Mouse (Mus musculus) left cerebral cortex, adult 9 months (tissue): ENCODE results near the gene Ccm2.
"Not testable (repeated sequence)": the region's sequence is repeated elsewhere in the genome, so short reads cannot be mapped to it uniquely, and the experiment has no call there.

Experiments
- DNase-seq, 2 experiments: peaks; one replicate each; pipeline ENCODE4 v3.0.0; 2022; ENCODE audit warnings: low spot score in 2 of 2

The Ccm2 gene

DNA sequence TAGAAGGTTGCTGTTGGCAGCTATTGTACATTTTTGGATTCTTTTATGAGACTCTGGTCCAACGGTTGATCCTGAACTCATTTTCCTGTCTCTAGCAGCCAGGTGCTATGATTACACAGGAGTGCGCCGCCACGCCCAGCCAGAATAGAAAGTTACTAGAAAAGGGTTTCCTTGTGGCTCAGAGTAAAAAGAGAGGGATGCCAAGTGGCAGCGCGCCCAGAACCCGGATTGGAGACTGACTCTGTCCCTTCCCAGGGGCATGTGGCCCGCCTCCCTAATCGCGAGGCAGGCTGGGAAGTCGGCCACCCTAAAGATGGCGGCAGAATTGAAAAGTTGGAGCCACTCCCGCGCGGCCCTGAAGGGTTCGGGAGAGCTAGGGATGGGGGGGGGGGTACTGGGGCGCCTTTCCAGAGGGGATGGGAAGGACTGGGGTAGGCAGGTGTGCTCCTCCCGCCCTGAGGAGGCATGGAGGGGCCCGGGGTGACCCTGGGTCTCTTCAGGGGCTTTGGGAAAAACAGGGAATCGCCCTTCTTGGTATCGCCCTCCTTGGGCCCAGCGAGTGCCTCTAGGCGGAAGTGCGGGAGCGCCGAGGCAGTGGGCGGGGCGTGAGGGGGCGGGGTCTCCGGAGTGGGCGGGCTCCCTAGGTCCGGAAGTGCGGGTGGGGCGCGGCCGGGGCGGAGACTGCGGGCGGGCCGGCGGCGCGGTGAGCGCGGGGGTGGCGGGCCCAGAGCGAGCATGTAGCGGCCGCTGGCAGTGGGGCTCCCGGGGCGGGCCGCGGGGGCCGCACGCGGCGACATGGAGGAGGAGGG lies at the start of gene Ccm2:
TSS of gene Ccm2 (plus strand) at position 683 of the 809 bp plus-strand sequence.
- DNase-seq = peak; percentile 86 to 97

DNA sequence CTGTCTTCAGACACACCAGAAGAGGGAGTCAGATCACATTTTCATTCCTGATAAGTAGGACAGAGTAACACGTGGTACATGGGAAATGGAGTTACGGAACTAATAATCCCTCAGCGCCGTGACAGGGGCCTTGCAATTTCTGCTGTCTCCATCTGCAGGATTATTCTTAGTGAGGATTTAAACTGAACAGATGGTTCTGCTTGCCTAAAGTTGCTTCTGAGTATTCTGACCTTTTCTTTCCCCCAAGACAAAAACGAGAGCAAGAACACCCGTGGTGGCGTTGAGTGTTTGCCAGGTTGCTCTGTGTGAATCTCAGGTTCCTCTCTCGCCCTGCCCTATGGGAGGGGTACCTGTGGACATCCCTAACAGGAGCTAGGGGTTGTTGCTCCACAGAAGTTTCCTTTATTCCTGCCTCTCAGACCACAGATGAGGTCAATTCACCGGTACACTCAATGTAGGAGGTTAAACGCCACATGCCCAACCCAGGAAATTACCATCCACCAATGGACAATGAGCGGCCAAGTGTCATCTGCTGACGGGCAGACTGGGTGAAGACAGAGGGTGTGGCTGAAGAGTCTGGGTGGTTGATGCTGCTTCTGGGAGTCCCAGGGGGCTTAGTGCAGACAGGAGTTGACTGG lies 49.3 kb upstream of the Ccm2 start:
- no peak for DNase-seq

DNA sequence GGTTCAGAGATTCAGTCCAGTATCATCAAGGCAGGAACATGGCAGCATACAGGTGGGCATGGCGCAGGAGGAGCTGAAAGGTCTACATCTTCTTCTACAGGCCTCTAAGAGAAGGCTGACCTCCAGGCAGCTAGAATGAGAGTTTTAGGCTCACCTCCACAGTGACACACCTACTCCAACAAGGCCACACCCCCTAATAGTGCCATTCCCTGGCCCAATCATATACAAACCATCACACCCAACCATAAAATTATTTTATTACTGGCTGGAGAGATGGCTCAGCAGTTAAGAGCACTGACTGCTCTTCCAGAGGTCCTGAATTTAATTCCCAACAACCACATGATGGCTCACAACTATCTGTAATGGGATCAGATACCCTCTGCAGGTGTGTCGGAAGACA lies 44.2 kb upstream of the Ccm2 start:
- DNase-seq = no peak

DNA sequence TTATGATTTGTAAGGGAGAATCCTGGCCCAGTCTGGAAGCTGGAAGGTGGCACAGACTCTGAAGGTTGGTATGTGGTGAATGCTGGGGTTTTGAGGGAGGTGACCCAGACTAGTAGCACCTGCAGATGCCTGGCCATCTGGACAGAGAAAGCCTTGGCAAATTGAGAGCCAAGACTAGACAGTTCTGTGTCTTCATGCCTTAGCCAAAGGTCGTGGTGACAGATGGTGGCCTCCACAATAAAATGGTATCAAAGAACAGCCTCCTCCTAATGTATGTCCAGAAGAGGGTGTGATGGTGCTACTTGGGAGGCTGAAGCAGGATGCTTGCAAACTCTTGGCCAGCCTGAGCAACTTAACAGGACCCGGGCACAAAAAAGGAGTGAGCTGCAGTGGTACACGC lies 42.5 kb upstream of the Ccm2 start:
- DNase-seq = no peak

DNA sequence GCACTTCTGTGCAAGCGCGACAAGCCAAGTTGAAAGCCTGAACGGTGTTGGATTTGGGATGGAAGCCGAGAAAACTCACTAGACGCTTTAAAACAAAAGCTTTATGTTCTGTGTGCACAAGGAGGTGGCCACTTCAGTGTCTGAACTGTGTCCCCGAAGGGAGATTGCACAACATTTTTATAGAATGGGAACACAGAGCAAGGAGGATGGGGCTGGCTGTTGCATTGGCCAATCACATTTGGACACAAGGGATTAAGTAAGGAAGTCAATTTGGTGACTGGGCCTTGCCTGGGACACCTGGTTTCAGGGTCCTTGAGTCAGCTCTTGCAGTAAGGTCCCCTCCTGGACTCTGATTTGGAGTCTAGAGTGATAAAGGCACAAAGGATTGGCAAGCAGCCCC lies 42.0 kb upstream of the Ccm2 start:
- no peak for DNase-seq

DNA sequence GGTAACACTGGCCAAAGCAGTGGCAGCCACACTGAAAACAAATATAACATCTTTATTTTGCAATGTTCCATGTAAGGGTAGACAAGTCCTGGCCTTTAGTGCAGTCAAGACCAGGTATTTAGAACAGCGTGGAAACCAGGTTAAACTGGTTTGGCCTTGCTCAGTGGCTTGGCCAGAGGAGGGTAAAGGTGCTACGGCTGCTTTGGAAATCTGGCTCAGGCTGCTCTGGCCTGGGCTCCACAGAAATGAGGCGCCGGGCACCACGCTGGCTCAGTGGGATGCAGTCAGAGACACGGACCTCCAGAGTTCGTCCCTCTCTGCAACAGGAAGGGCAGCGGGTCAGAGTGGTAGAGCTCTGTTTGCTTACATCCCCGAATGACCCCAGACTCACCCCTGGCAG lies 40.2 kb upstream of the Ccm2 start:
- no peak for DNase-seq

DNA sequence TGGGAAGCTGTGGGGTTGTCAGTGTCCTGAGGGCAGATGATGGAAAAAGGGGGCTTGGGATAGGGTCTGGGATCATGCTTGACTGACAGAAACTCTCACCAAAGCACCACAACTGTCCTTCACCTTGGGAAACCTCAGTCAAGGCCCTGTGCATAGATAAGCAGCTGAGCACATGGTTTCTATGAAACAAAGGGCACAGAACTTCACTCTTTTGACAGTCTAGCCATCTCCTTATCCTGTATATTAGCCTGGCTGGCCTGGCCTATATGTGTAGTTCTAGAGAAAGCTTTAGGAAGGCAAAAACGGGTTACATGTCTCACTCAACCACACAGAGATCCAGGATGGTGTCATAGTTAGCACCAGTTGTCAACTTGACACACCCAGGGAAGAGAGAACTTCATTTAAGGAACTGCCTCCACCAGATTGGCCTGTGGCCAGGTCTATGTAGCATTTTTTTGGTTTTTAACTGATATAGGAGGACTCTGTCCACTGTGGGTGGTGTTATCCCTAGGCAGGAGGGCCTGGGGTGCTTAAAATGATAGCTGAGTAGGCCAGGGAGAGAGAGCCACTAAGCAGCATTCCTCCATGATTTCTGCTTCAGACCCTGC lies 38.3 kb upstream of the Ccm2 start:
- DNase-seq = no peak

DNA sequence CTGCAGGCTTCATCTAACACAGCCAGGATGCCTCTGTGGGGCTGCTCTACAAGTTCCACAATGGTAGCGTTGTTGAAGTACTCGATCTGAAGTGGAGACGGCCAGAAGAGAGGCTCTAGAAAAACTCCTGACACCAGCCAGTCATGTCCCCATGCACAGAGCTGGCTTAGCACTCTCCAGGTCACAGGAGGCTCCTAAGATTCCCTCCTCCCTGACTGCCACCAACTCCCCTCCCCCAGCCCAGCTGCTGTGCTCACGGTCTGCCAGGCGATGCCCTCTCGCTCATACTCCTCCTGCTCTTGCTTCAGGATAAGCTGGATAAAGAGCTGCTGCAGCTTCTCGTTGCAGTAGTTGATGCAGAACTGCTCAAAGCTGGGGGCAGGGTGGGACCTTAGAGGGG lies 31.9 kb upstream of the Ccm2 start:
- DNase-seq = no peak

GRCm38 (mm10) chr11:6519491-6520033 lies 27.1 kb upstream of the Ccm2 start:
- DNase-seq = no peak

GRCm38 (mm10) chr11:6520507-6521173 lies 26.0 kb upstream of the Ccm2 start, which contains the start of gene Myo1g:
TSS of gene Myo1g (minus strand) at chr11:6520965.
- no peak for DNase-seq

DNA sequence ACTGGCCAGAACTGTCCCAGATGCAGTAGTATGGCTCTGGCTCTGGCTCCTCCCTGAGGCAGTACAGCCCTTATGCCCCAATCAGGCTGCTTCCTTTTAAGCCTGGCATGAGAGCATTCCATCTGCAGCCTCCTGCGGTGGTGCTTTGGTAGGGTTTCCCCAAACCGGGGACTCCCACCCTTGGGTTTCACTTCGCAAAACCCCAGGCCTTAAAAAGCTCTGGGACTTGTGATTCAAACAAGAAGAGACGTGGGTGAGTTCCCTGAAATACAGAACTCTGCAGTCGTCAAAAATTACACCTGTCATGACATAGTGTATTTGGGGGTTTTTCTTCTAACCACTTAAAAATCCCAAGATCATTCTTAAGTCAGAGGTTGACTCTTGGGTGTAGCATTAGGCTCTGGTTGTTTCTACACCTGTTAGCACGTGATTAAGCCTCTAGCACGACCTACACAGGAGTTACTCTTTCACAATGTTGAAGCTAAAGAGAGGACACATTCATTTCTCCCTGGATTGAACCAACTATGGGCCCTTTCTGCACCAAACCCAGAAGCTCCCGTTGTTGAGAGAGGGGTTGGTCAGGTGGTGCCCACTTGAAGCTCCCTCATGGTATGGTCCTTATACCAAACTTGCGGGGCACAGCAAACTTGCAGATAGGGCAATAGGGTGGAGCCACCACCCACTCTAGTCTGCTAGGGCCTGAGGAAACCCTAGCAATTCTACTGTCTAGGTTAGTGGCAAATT lies 23.7 kb upstream of the Ccm2 start:
- no peak for DNase-seq

- no peak for DNase-seq
Measured at GRCm38 (mm10) chr11:6523662-6524088, 23.0 kb upstream of the Ccm2 start.

DNA sequence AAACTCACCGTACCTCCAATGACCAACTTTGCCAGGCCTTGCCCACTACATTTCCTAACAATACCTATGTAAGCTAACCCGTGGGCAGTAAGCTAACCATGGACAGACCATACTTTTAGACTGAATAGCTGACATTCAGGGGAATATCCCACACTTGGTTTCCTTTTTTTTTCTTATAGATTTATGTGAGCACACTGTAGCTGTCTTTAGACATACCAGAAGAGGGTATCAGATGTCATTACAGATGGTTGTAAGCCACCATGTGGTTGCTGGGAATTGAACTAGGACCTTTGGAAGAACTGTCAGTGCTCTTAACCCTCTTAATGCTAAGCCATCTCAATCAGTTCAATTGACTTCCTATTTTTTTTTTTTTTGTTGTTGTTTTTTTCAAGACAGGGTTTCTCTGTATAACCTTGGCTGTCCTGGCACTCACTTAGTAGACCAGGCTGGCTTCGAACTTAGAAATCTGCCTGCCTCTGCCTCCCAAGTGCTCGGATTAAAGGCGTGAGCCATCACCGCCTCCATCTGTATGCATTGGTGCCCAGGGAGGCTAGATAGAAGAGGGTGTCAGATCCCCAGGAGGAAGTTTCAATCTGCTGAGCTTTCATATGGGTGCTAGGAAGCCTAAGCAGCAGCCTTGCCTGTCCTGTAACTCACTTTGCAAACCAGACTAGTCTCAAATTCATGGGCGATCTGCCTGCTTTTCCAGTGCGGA lies 22.4 kb upstream of the Ccm2 start:
- DNase-seq = no peak

GRCm38 (mm10) chr11:6524880-6525238 lies 21.8 kb upstream of the Ccm2 start:
- DNase-seq = no peak

DNA sequence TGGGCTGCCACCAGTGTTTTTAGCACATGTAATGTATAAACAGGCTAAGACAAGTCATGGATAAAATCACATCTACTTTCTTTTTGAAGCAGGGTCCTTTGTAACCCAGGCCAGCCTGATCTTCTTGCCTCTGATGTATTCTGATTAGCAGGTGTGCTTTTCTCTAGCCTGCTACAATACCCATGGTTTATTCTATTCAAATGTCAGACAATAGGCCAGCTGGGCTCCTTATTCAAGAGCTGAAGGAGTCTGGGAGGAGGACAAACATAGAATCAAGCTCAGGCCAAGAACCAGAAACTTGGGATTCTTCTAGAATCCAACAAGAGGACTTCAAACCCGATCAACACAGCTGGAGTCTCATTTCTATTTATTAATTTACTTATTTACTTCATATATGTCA lies 21.4 kb upstream of the Ccm2 start:
- DNase-seq = no peak

DNA sequence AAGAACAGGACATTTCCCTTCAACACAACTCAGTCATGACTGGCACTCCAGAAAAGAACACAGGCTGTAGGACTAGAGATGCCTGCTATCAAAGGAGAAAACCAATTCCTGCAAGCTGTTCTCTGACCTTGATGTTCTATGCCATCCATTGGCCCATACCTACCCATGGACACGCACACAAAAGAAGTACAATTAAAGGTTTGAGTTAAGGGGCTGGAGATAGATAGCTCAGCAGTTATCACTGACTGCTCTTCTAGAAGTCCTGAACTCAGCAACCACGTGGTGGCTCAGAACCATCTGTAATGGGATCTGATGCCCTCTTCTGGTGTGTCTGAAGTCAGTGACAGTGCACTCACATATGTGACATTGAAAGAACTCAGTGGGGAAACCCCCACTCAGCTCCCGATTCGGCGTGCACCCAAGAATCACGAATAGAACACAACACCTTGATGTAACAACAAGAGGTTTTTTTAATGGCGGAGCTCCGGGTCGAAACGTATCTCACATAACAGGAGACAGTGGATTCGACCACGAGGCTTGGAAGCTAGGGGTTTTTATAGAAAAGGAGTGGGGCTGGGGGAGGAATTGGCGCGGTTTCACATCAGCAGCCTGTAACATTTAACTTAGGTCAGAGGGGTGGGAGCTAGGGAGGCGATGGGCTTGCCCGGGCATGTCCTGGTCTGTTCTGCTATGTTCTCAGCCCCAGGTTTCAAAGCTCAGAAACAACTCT lies 20.0 kb upstream of the Ccm2 start:
- DNase-seq = not testable (repeated sequence)

- no peak for DNase-seq
Measured at GRCm38 (mm10) chr11:6527256-6528185, 19.2 kb upstream of the Ccm2 start.

- DNase-seq = peak; percentile 93 to 99
Measured at GRCm38 (mm10) chr11:6528186-6529006, 18.3 kb upstream of the Ccm2 start.
